Mouse (Mus musculus) forebrain, postnatal 0 days (tissue): ENCODE data around the gene H2afz. TPM values are rescaled to one million over a fixed set of nuclear protein-coding genes. Genes with fewer than 3 reads are reported as not detected.
A peak's percentile ranks its signal among the peaks of the same experiment; 100 is the strongest.

Source experiments
- ATAC-seq: fragments of 200-750 bp; cut with Nextera tagmentation; 2 replicates; pipeline ENCODE4 v1.8.0; 2017; ENCODE audit warnings: mild to moderate bottlenecking, moderate library complexity
- DNase-seq: peaks from one replicate; pipeline ENCODE4 v3.0.0-alpha.2; 2015
- H3K27ac ChIP-seq: fragments of 300-500 bp; sonication (generic); 2 replicates; pipeline ENCODE4 v1.5.1; 2014; ENCODE audit warnings: low read depth, mild to moderate bottlenecking, antibody characterized with exemption, low read length, moderate library complexity, mixed read lengths
- H3K27me3 ChIP-seq: fragments of 300-500 bp; sonication (generic); 2 replicates; pipeline ENCODE4 v1.6.1; 2014; ENCODE audit warnings: mild to moderate bottlenecking, low read length, mixed read lengths; ENCODE audit not compliant: insufficient read depth
- H3K36me3 ChIP-seq: fragments of 300-500 bp; sonication (generic); 2 replicates; pipeline ENCODE4 v1.6.1; 2014; ENCODE audit warnings: mild to moderate bottlenecking, moderate library complexity; ENCODE audit not compliant: insufficient read depth
- H3K4me1 ChIP-seq: fragments of 300-500 bp; sonication (generic); 2 replicates; pipeline ENCODE4 v1.6.1; 2014; ENCODE audit warnings: antibody characterized with exemption; ENCODE audit not compliant: insufficient read depth
- H3K4me2 ChIP-seq: fragments of 300-500 bp; sonication (generic); 2 replicates; pipeline ENCODE4 v1.6.1; 2014; ENCODE audit warnings: low read depth, mild to moderate bottlenecking, moderate library complexity
- H3K4me3 ChIP-seq: fragments of 300-500 bp; sonication (generic); 2 replicates; pipeline ENCODE4 v1.5.1; 2014; ENCODE audit warnings: low read depth, low read length, mixed read lengths
- H3K9ac ChIP-seq: fragments of 300-500 bp; sonication (generic); 2 replicates; pipeline ENCODE4 v1.6.1; 2014; ENCODE audit warnings: mild to moderate bottlenecking
- H3K9me3 ChIP-seq: fragments of 300-500 bp; sonication (generic); 2 replicates; pipeline ENCODE4 v1.6.1; 2016; ENCODE audit warnings: low read length
- CTCF ChIP-seq: sonication (generic); IDR thresholded peaks from 2 replicates; pipeline ENCODE4 v1.5.1; 2016; ENCODE audit warnings: antibody characterized with exemption, control low read depth, low read depth
- WGBS: fragments of 180-500 bp; shearing (Covaris S2); extraction: QIAGEN DNeasy Blood & Tissue Kit; methylation state at CpG from one replicate; pipeline ENCODE4 v1.1.7; 2014; 5-methylcytosine and 5-hydroxymethylcytosine counted together
- polyA plus RNA-seq: library from polyadenylated mRNA; unstranded; fragments of >200 nt; fragmentation: Nextera tagmentation; extraction: Ambion mirVana; gene quantifications from 2 replicates; pipeline ENCODE4 v1.2.1, GENCODE M21; 2015
- total RNA-seq: library from RNA; depleted of rRNA; stranded (reverse); fragments of >200 nt; gene quantifications from 2 replicates; pipeline ENCODE4 v1.2.3, GENCODE M21; 2014; rRNA removed

The H2afz gene
- total RNA-seq (485 and 592 TPM in 2 replicates), polyA plus RNA-seq (728 and 896 TPM in 2 replicates)

DNA sequence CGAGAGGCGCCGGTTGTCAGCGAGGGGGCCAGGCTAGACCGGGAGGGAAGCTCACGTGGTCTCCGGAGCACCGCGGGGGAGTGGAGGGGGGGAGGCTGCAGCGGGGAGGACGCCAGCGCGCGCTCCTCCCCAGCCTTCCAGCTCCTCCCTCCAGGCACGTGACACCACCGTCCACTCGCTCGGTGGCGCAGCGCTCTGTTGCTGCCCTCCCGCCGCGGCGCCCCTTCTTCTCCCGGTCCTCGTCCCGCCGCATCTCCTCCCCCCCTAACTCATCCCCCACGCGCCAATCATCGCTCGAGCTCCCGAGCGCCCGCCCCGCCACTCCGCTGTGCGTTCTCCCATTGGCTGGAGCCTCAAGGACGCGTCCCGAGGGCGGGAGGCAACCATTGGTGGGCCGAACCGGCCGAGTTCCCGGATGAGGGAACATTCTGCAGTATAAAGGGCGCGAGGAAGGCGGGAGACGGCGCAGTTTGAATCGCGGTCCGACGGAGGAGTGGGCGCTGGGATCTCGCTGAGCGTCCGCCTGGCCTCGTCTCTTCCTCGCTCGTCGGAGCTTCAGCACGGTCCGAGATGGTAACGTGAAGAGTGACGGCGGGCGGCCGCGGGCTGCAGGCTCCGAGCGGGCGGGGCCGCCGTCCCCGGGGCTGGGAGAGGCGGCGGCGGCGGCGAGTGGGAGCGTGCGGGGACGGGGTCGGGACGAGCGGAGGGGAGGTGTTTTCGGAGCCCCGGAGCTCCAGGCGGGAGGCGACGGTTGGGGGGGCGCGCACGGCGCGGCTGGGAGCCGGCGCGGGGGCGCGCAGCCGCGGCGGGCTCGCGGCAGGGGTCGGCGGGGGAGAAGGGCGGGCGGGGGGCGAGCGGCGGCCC lies at the start of gene H2afz:
H2afz (plus strand) TSS at position 364 of the 864 bp plus-strand sequence.
- Histone ChIP-seq H3K4me1 (peaks cover 5% of the 10 kb centered on the region), H3K9ac (peak within 1 kb of the TSS; percentile 89), H3K36me3 (no peaks in the 10 kb centered on the region), H3K9me3 (no peaks in the 10 kb centered on the region), H3K27me3 (no peaks in the 10 kb centered on the region), H3K4me2 (peak within 1 kb of the TSS; percentile 63), H3K4me3 (peak within 1 kb of the TSS; percentile 80), H3K27ac (peak within 1 kb of the TSS; percentile 96)
- TF ChIP-seq CTCF: peak; percentile 14; the same call in 1 of the 2 replicates
- DNase-seq (peak; percentile 100), ATAC-seq (peak; percentile 94)
- under 1% methylated on average over 66 of the region's 115 CpGs for WGBS

DNA sequence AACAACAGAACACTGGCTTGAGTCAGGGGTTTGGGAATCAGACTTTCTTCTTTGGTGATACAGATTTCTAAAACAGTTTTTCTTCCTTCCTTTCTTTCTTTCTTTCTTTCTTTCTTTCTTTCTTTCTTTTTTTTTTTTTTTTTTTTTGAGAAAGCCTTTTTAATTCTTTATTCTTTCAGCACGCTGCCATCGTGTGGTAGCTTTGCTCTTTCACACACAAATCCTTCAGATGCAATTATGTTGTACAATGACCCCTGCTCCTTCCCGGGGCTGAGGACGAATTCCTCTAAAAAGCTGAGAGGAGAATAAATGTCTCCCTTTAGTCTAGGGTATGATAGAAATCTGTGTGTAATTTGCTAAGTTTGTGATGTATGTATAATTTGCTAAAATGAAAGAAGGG lies 45.6 kb upstream of the H2afz start:
- Histone ChIP-seq H3K4me2 (no peak overlapping the region), H3K36me3 (no peaks in the 10 kb centered on the region), H3K4me1 (no peaks in the 10 kb centered on the region), H3K9ac (no peak overlapping the region), H3K27ac (no peak overlapping the region), H3K4me3 (no peak overlapping the region), H3K9me3 (no peaks in the 10 kb centered on the region), H3K27me3 (no peaks in the 10 kb centered on the region)
- ATAC-seq: no peak
- peak; percentile 54 for TF ChIP-seq CTCF
- 3% methylated on average over 4 of the region's 4 CpGs for WGBS
- peak; percentile 31 for DNase-seq

- Histone ChIP-seq H3K9me3 (no peaks in the 10 kb centered on the region), H3K27me3 (no peaks in the 10 kb centered on the region), H3K4me3 (no peak overlapping the region), H3K9ac (no peak overlapping the region), H3K36me3 (no peaks in the 10 kb centered on the region), H3K4me1 (no peaks in the 10 kb centered on the region), H3K27ac (no peak overlapping the region), H3K4me2 (no peak overlapping the region)
- TF ChIP-seq CTCF: no peak
- ATAC-seq (no peak), DNase-seq (no peak)
- WGBS: 66% methylated on average over 6 of the region's 6 CpGs
Measured at GRCm38 (mm10) chr3:137820688-137821467, 43.4 kb upstream of the H2afz start.

- TF ChIP-seq CTCF: no peak
- Histone ChIP-seq H3K9me3 (no peaks in the 10 kb centered on the region), H3K9ac (no peak overlapping the region), H3K4me1 (no peaks in the 10 kb centered on the region), H3K4me2 (no peak overlapping the region), H3K27me3 (no peaks in the 10 kb centered on the region), H3K4me3 (no peak overlapping the region), H3K36me3 (no peaks in the 10 kb centered on the region), H3K27ac (no peak overlapping the region)
- DNase-seq (no peak), ATAC-seq (no peak)
- WGBS: 95% methylated on average over 3 of the region's 3 CpGs
Measured at GRCm38 (mm10) chr3:137823317-137823716, 41.0 kb upstream of the H2afz start.

DNA sequence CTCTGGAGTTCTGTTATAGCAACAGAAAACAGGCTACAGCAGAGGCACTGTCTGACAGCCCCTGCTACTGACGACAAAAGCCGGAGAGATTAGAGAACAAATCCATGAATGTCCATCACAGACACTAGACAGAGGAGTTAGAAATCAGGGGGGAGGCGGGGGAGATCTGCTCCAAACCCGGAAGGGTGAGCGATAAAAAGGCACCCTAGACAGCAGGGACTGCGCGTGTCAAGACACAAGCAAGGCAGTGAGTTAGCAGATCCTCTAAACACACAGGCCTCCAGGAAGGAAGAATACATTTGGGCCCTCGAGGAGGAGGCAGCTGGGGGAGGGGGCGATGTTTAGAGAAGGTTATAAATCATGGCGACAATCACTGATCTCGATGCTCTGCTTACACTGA lies 36.6 kb upstream of the H2afz start:
- no peaks in the 10 kb centered on the region for H3K9me3 ChIP-seq
- H3K4me2 ChIP-seq: no peak overlapping the region
- DNase-seq (no peak), ATAC-seq (no peak)
- H3K9ac ChIP-seq: no peak overlapping the region
- no peak for TF ChIP-seq CTCF
- H3K27me3 ChIP-seq: no peaks in the 10 kb centered on the region
- no peaks in the 10 kb centered on the region for H3K4me1 ChIP-seq
- H3K4me3 ChIP-seq: no peak overlapping the region
- no peaks in the 10 kb centered on the region for H3K36me3 ChIP-seq
- no peak overlapping the region for H3K27ac ChIP-seq
- WGBS: 51% methylated on average over 11 of the region's 11 CpGs

GRCm38 (mm10) chr3:137831156-137831555 lies 33.1 kb upstream of the H2afz start:
- Histone ChIP-seq H3K27me3 (no peaks in the 10 kb centered on the region), H3K9ac (no peak overlapping the region), H3K36me3 (no peaks in the 10 kb centered on the region), H3K27ac (no peak overlapping the region), H3K4me2 (no peak overlapping the region), H3K4me1 (no peaks in the 10 kb centered on the region), H3K4me3 (no peak overlapping the region), H3K9me3 (no peaks in the 10 kb centered on the region)
- ATAC-seq: no peak
- no peak for TF ChIP-seq CTCF
- DNase-seq: no peak
- WGBS: 81% methylated on average over 2 of the region's 2 CpGs

- H3K9me3 ChIP-seq: no peaks in the 10 kb centered on the region
- H3K36me3 ChIP-seq: no peaks in the 10 kb centered on the region
- H3K9ac ChIP-seq: no peak overlapping the region
- no peaks in the 10 kb centered on the region for H3K27me3 ChIP-seq
- H3K27ac ChIP-seq: no peak overlapping the region
- no peaks in the 10 kb centered on the region for H3K4me1 ChIP-seq
- H3K4me2 ChIP-seq: no peak overlapping the region
- TF ChIP-seq CTCF: no peak
- H3K4me3 ChIP-seq: no peak overlapping the region
- DNase-seq: no peak
- no peak for ATAC-seq
Measured at GRCm38 (mm10) chr3:137833128-137833527, 31.2 kb upstream of the H2afz start.
